Mouse (Mus musculus): ENCODE data around the gene Grk3. TPM values are rescaled to one million over a fixed set of nuclear protein-coding genes. Genes with fewer than 3 reads are reported as not detected.

Gene Grk3
- polyA plus RNA-seq, 1 experiment from 2014 or later = 13.0 TPM

GRCm38 (mm10) chr5:113002821-113003380 is 12.7 kb downstream of the Grk3 start:
- no peaks in the 10 kb centered on the region for H3K27me3 ChIP-seq (replicated peaks)
- H3K4me3 ChIP-seq (replicated peaks) = no peak overlapping the region
- H3K9me3 ChIP-seq = no peaks in the 10 kb centered on the region
- no peak overlapping the region for H3K27ac ChIP-seq
- no peak for ATAC-seq
- H3K4me2 ChIP-seq (replicated peaks) = no peak overlapping the region
- no peak overlapping the region for H3K9ac ChIP-seq
- H3K4me1 ChIP-seq (replicated peaks) = 0 out of 2 replicates have a peak, but pooled peaks cover 4% of the 10 kb centered on the region
- no peaks in the 10 kb centered on the region for H3K36me3 ChIP-seq
- 50% methylated on average over 5 of the region's 5 CpGs for WGBS

DNA sequence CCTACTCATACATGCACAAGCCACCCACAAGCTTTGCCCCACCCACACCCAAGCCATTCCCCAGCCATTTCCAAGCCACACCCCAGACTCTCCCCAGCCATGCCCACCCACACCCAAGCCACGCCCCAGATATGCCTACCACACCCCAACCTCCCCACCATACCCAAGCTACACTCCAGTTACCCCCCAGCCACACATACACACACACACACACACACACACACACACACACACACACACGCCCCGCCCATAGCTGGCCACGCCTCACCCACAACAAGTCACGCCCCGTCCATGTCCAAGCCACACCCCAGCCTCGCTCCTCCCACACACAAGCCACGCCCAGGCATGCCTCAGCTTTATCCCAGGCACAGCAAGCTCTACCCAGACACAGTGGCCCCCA is 16.4 kb downstream of the Grk3 start:
- H3K4me3 ChIP-seq (replicated peaks) = no peak overlapping the region
- WGBS = 79% methylated on average over 8 of the region's 8 CpGs
- no peaks in the 10 kb centered on the region for H3K27me3 ChIP-seq (replicated peaks)
- no peaks in the 10 kb centered on the region for H3K9me3 ChIP-seq
- no peak overlapping the region for H3K4me2 ChIP-seq (replicated peaks)
- no peak overlapping the region for H3K27ac ChIP-seq
- peak; percentile 63; the same call in 1 of the 2 replicates for ATAC-seq
- H3K9ac ChIP-seq = no peak overlapping the region
- H3K4me1 ChIP-seq (replicated peaks) = 0 out of 2 replicates have a peak, but pooled peaks cover 4% of the 10 kb centered on the region
- H3K36me3 ChIP-seq = no peaks in the 10 kb centered on the region

DNA sequence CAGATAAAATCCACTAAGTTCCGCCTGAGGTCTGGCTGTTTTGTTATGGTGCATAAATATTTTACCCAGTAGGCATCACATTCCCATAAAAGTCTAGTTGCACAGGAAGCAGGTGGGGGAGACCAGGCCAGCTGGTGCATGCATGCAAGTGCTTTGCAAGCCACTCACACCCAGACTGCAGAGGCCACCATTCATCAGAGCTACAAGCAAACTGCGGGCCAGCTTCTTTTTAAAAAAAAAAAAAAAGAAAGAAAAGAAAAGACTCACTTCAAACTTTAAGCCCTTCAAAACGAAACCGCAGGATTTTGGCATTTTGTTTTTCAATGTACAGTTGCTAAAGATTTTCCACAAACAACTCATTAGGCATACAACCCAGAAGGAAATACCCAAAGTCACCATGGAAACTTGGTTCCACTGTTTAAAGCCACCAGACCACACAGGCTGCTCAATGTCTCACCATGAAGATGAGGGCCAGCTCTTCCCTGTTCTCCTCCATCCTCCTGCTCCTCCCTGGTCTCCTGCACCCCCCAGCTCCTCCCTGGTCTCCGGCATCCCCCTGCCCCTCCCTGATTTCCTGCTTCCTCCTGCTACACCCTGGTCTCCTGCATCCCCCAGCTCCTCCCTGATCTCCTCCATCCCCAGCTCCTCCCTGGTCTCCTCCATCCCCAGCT is 17.9 kb downstream of the Grk3 start:
- Histone ChIP-seq H3K9ac (no peak overlapping the region), H3K4me2 (replicated peaks) (no peak overlapping the region), H3K4me3 (replicated peaks) (no peak overlapping the region), H3K4me1 (replicated peaks) (no peaks in the 10 kb centered on the region), H3K27me3 (replicated peaks) (no peaks in the 10 kb centered on the region), H3K27ac (no peak overlapping the region), H3K9me3 (no peaks in the 10 kb centered on the region), H3K36me3 (no peaks in the 10 kb centered on the region)
- WGBS = 43% methylated on average over 5 of the region's 5 CpGs
- ATAC-seq = no peak

- 89% methylated on average over 9 of the region's 9 CpGs for WGBS
- ATAC-seq = no peak
Measured at GRCm38 (mm10) chr5:112991245-112991644, 24.3 kb downstream of the Grk3 start.

DNA sequence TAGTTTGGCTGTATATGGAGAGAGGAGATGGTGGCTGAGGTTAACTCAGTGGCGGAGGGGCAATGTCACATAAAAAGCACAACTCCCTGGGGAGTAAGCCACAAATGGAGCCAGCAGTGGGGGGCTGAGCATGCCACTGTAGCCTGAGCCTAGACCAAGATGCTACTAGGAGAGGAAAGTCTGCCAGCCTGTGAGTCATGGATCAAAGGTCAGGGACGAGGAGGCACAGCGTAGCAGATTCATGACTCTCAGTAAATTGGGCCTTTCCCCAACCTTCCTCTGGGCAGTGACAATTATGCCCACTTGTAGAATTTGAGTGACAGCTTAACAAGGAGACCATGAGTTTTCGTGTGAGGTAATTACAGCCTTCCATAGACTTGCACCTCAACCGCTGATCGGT is 33.7 kb downstream of the Grk3 start:
- Histone ChIP-seq H3K4me3 (replicated peaks) (no peak overlapping the region), H3K9me3 (no peaks in the 10 kb centered on the region), H3K9ac (no peak overlapping the region), H3K27ac (no peak overlapping the region), H3K36me3 (no peaks in the 10 kb centered on the region), H3K4me1 (replicated peaks) (no peaks in the 10 kb centered on the region), H3K27me3 (replicated peaks) (no peaks in the 10 kb centered on the region), H3K4me2 (replicated peaks) (no peak overlapping the region)
- WGBS = 70% methylated on average over 6 of the region's 6 CpGs
- no peak; the same call in 1 of the 2 replicates for ATAC-seq

More at GRCm38 (mm10) chr5:112991245-112991644, 24.3 kb downstream of the Grk3 start:
- Histone ChIP-seq H3K9ac (no peak overlapping the region), H3K27me3 (replicated peaks) (no peaks in the 10 kb centered on the region), H3K9me3 (no peaks in the 10 kb centered on the region), H3K4me1 (replicated peaks) (no peaks in the 10 kb centered on the region), H3K4me2 (replicated peaks) (no peak overlapping the region), H3K27ac (no peak overlapping the region), H3K36me3 (no peaks in the 10 kb centered on the region), H3K4me3 (replicated peaks) (no peak overlapping the region)

GRCm38 (mm10) chr5:112979710-112980109 is 35.9 kb downstream of the Grk3 start:
- H3K36me3 ChIP-seq = no peaks in the 10 kb centered on the region
- no peak overlapping the region for H3K27ac ChIP-seq
- no peaks in the 10 kb centered on the region for H3K27me3 ChIP-seq (replicated peaks)
- 87% methylated on average over 7 of the region's 7 CpGs for WGBS
- H3K4me1 ChIP-seq (replicated peaks) = no peaks in the 10 kb centered on the region
- no peak overlapping the region for H3K9ac ChIP-seq
- no peak overlapping the region for H3K4me3 ChIP-seq (replicated peaks)
- no peak for ATAC-seq
- H3K9me3 ChIP-seq = no peaks in the 10 kb centered on the region
- H3K4me2 ChIP-seq (replicated peaks) = no peak overlapping the region

- WGBS = 83% methylated on average over 9 of the region's 9 CpGs
- Histone ChIP-seq H3K9ac (no peak overlapping the region), H3K27me3 (replicated peaks) (no peaks in the 10 kb centered on the region), H3K36me3 (no peaks in the 10 kb centered on the region), H3K9me3 (no peaks in the 10 kb centered on the region), H3K4me2 (replicated peaks) (no peak overlapping the region), H3K4me3 (replicated peaks) (no peak overlapping the region), H3K4me1 (replicated peaks) (no peaks in the 10 kb centered on the region), H3K27ac (no peak overlapping the region)
- ATAC-seq = no peak
Measured at GRCm38 (mm10) chr5:112979195-112979594, 36.4 kb downstream of the Grk3 start.

DNA sequence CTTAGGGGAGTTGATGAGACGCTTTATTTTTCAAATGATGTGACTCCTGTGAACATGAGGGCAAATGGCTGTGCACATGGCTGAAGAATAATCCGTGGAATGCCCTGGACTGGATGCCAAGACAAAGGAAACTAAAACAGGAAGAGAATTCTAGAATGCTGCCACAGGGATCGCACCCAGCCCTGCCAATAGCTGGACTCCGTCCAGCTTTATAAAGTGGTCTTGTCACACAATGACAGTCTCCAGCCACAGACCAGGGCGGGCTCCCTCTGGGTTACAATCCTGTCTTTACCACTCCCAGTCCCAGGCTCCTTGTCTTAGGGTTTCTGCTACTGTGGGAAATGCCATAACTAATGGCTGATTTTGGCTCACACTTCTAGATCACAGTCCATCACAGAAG is 38.5 kb downstream of the Grk3 start:
- no peaks in the 10 kb centered on the region for H3K9me3 ChIP-seq
- no peak overlapping the region for H3K27ac ChIP-seq
- H3K4me1 ChIP-seq (replicated peaks) = no peaks in the 10 kb centered on the region
- H3K27me3 ChIP-seq (replicated peaks) = no peaks in the 10 kb centered on the region
- no peak for ATAC-seq
- no peaks in the 10 kb centered on the region for H3K36me3 ChIP-seq
- H3K4me2 ChIP-seq (replicated peaks) = no peak overlapping the region
- no peak overlapping the region for H3K4me3 ChIP-seq (replicated peaks)
- H3K9ac ChIP-seq = no peak overlapping the region
- WGBS = 63% methylated on average over 5 of the region's 5 CpGs

DNA sequence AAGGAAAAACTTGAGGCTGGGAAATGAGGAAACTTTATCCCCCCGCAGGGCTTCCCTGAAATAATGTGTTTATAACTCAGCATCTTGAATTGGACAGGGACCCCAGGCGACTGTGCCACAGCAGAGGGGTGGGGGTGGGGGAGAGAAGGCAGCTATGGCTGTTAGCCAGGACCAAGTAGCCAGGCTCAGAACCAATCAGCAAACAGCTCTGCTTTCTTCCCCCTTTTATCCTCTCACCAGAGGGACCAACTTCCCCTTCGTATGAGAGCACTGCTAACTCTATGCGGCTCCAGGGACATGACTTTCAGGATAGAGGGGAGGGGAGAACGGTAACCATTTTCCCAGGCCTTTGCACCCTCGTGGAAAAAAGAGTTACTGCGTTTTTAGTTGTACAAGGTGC is 42.0 kb downstream of the Grk3 start:
- Histone ChIP-seq H3K9ac (no peak overlapping the region), H3K36me3 (no peaks in the 10 kb centered on the region), H3K27ac (no peak overlapping the region), H3K4me3 (replicated peaks) (no peak overlapping the region), H3K4me1 (replicated peaks) (no peaks in the 10 kb centered on the region), H3K27me3 (replicated peaks) (no peaks in the 10 kb centered on the region), H3K4me2 (replicated peaks) (no peak overlapping the region), H3K9me3 (no peaks in the 10 kb centered on the region)
- no peak for ATAC-seq
- 53% methylated on average over 7 of the region's 7 CpGs for WGBS

DNA sequence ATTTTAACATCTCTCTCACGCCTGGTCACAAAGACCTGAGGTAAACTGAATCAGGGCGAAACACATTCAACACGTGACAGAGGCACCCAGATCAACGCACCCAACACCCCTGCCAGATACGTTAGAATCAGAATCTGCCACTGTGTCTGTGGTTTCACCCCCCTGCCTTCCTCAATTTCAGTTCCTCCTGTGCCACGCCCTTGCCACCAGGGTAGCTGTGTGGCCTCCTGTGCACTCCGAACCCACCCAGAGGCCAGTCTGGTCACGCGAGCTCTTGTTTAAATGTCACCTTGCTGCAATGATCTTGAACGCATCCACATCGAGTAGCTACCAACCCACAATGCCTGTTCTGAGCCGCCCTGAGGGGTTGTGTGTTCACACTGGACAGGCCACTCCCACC is 43.3 kb downstream of the Grk3 start:
- H3K4me1 ChIP-seq (replicated peaks) = no peaks in the 10 kb centered on the region
- no peak overlapping the region for H3K9ac ChIP-seq
- H3K4me2 ChIP-seq (replicated peaks) = no peak overlapping the region
- H3K4me3 ChIP-seq (replicated peaks) = no peak overlapping the region
- no peaks in the 10 kb centered on the region for H3K9me3 ChIP-seq
- H3K36me3 ChIP-seq = no peaks in the 10 kb centered on the region
- ATAC-seq = no peak
- no peaks in the 10 kb centered on the region for H3K27me3 ChIP-seq (replicated peaks)
- WGBS = 84% methylated on average over 12 of the region's 12 CpGs
- no peak overlapping the region for H3K27ac ChIP-seq

- H3K9ac ChIP-seq = no peak overlapping the region
- no peak overlapping the region for H3K27ac ChIP-seq
- no peak overlapping the region for H3K4me2 ChIP-seq (replicated peaks)
- WGBS = 49% methylated on average over 4 of the region's 4 CpGs
- no peaks in the 10 kb centered on the region for H3K27me3 ChIP-seq (replicated peaks)
- no peak for ATAC-seq
- no peak overlapping the region for H3K4me3 ChIP-seq (replicated peaks)
- H3K9me3 ChIP-seq = no peaks in the 10 kb centered on the region
- no peaks in the 10 kb centered on the region for H3K36me3 ChIP-seq
- H3K4me1 ChIP-seq (replicated peaks) = 0 out of 2 replicates have a peak, but pooled peaks cover 9% of the 10 kb centered on the region
Measured at GRCm38 (mm10) chr5:112963495-112963894, 52.1 kb downstream of the Grk3 start.

- no peaks in the 10 kb centered on the region for H3K27me3 ChIP-seq (replicated peaks)
- H3K27ac ChIP-seq = no peak overlapping the region
- ATAC-seq = no peak
- 67% methylated on average over 6 of the region's 6 CpGs for WGBS
- no peak overlapping the region for H3K4me3 ChIP-seq (replicated peaks)
- H3K4me2 ChIP-seq (replicated peaks) = no peak overlapping the region
- 0 out of 2 replicates have a peak, but pooled peaks cover 12% of the 10 kb centered on the region for H3K4me1 ChIP-seq (replicated peaks)
- no peaks in the 10 kb centered on the region for H3K36me3 ChIP-seq
- H3K9ac ChIP-seq = no peak overlapping the region
- no peaks in the 10 kb centered on the region for H3K9me3 ChIP-seq
Measured at GRCm38 (mm10) chr5:112962166-112962565, 53.4 kb downstream of the Grk3 start.

DNA sequence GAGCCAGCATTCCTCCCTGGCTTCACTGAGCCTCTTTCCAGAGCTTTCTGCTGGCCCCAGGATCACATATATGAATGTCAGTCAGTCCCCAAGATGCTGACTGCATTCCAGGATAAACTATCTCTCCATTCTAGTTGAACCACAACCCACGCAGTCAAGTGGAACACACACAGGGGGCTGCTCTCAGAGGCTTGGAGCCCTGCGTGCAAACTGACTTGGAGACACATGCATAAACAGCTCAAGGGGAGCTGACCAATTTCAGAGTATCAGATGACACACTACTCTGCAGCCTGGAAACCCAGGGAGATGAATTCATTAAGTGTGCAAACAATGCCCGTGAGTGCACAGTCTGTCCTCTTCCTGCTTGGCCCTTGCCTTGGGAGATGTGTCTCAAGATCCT is 54.7 kb downstream of the Grk3 start:
- H3K4me3 ChIP-seq (replicated peaks) = no peak overlapping the region
- H3K27me3 ChIP-seq (replicated peaks) = no peaks in the 10 kb centered on the region
- H3K27ac ChIP-seq = 0 out of 2 replicates have a peak overlapping the region, but pooled peaks have one; percentile 7
- H3K4me2 ChIP-seq (replicated peaks) = no peak overlapping the region
- no peak overlapping the region for H3K9ac ChIP-seq
- H3K9me3 ChIP-seq = no peaks in the 10 kb centered on the region
- H3K4me1 ChIP-seq (replicated peaks) = 0 out of 2 replicates have a peak, but pooled peaks cover 12% of the 10 kb centered on the region
- H3K36me3 ChIP-seq = no peaks in the 10 kb centered on the region
- WGBS = 20% methylated on average over 3 of the region's 3 CpGs
- ATAC-seq = no peak

All from intestine, embryonic 15.5 days (tissue).